Mouse (Mus musculus): ENCODE measurements around the gene 4430402I18Rik.

DNA sequence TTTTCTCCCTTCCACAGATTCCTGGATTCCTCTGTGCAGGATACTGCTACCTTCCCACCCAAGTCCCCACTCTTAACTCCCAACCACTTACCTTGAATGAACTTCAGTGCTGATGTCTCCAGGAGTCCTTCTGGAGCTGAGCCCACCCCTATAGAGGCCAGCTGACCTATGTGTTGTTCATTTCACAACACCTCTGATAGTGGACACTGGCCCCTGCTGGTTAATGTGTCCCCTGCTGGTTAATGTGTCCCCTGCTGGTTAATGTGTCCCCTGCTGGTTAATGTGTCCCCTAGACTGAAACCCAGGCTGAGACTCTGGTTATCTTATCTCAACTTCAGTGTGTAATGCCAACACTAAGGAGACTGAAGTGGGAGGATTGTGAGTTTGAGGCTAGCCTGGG lies 38.6 kb downstream of the 4430402I18Rik start:
- TF ChIP-seq GATA1 (IDR thresholded peaks at IDR 0.05; ENCODE audit: borderline replicate concordance, low read length) (no peak), FLI1 (IDR thresholded peaks at IDR 0.05; ENCODE audit: low read length) (no peak)
